Mouse (Mus musculus) forebrain, embryonic 16.5 days (tissue): ENCODE measurements around the gene Zfp804a. TPM values are rescaled to one million over a fixed set of nuclear protein-coding genes. Genes with fewer than 3 reads are reported as not detected.

Experiments
- ATAC-seq: fragments of 200-750 bp; cut with Nextera tagmentation; 2 replicates; pipeline ENCODE4 v1.8.0; 2017; ENCODE audit warnings: mild to moderate bottlenecking, moderate library complexity
- H3K27ac ChIP-seq: fragments of 300-500 bp; sonication (generic); 2 replicates; pipeline ENCODE4 v1.5.1; 2014; ENCODE audit warnings: low read length, control low read depth
- H3K27me3 ChIP-seq: fragments of 300-500 bp; sonication (generic); replicated peaks from 2 replicates; pipeline ENCODE4 v1.6.1; 2014; ENCODE audit warnings: low read length; ENCODE audit not compliant: control insufficient read depth, insufficient read depth
- H3K36me3 ChIP-seq: fragments of 300-500 bp; sonication (generic); 2 replicates; pipeline ENCODE4 v1.6.1; 2014; ENCODE audit not compliant: control insufficient read depth, insufficient read depth
- H3K4me1 ChIP-seq: fragments of 300-500 bp; sonication (generic); replicated peaks from 2 replicates; pipeline ENCODE4 v1.6.1; 2014; ENCODE audit warnings: low read length; ENCODE audit not compliant: control insufficient read depth, insufficient read depth
- H3K4me2 ChIP-seq: fragments of 300-500 bp; sonication (generic); 2 replicates; pipeline ENCODE4 v1.6.1; 2014; ENCODE audit warnings: mild to moderate bottlenecking, low read length, control low read depth
- H3K4me3 ChIP-seq: fragments of 300-500 bp; sonication (generic); replicated peaks from 2 replicates; pipeline ENCODE4 v1.5.1; 2014; ENCODE audit warnings: mild to moderate bottlenecking, low read length, control low read depth
- H3K9ac ChIP-seq: fragments of 300-500 bp; sonication (generic); replicated peaks from 2 replicates; pipeline ENCODE4 v1.6.1; 2014; ENCODE audit warnings: low read depth, low read length, control low read depth
- H3K9me3 ChIP-seq: fragments of 300-500 bp; sonication (generic); 2 replicates; pipeline ENCODE4 v1.6.1; 2016; ENCODE audit warnings: low read length; ENCODE audit not compliant: control insufficient read depth
- WGBS: fragments of 180-500 bp; shearing (Covaris S2); extraction: QIAGEN DNeasy Blood & Tissue Kit; methylation state at CpG from one replicate; pipeline ENCODE4 v1.1.7; 2014; 5-methylcytosine and 5-hydroxymethylcytosine counted together
- polyA plus RNA-seq: library from polyadenylated mRNA; unstranded; fragments of >200 nt; fragmentation: Nextera tagmentation; extraction: Ambion mirVana; gene quantifications from 2 replicates; pipeline ENCODE4 v1.2.1, GENCODE M21; 2015

Gene Zfp804a
- polyA plus RNA-seq, 1 experiment from 2014 or later = 8.4 TPM

- no peaks in the 10 kb centered on the region; the same call in 1 of the 2 replicates for H3K36me3 ChIP-seq
- H3K4me3 ChIP-seq = no peak overlapping the region
- H3K27me3 ChIP-seq = no peaks in the 10 kb centered on the region
- WGBS = 84% methylated on average over 2 of the region's 2 CpGs
- no peaks in the 10 kb centered on the region for H3K4me1 ChIP-seq
- ATAC-seq = no peak
- H3K9ac ChIP-seq = no peak overlapping the region
- H3K4me2 ChIP-seq = no peak overlapping the region
- H3K27ac ChIP-seq = no peak overlapping the region
- H3K9me3 ChIP-seq = peaks cover 4% of the 10 kb centered on the region; the same call in 1 of the 2 replicates
Measured at GRCm38 (mm10) chr2:82217873-82218272, 164.9 kb downstream of the Zfp804a start.

- H3K27ac ChIP-seq = no peak overlapping the region
- no peak overlapping the region for H3K9ac ChIP-seq
- no peaks in the 10 kb centered on the region for H3K27me3 ChIP-seq
- H3K9me3 ChIP-seq = no peaks in the 10 kb centered on the region
- no peak overlapping the region for H3K4me2 ChIP-seq
- H3K4me3 ChIP-seq = no peak overlapping the region
- H3K4me1 ChIP-seq = no peaks in the 10 kb centered on the region
- no peak for ATAC-seq
- no peaks in the 10 kb centered on the region for H3K36me3 ChIP-seq
Measured at GRCm38 (mm10) chr2:82246020-82246419, 193.0 kb downstream of the Zfp804a start.

- Histone ChIP-seq H3K36me3 (no peaks in the 10 kb centered on the region), H3K4me3 (no peak overlapping the region), H3K9me3 (no peaks in the 10 kb centered on the region), H3K4me2 (no peak overlapping the region), H3K4me1 (no peaks in the 10 kb centered on the region), H3K27me3 (no peaks in the 10 kb centered on the region), H3K27ac (no peak overlapping the region), H3K9ac (no peak overlapping the region)
- ATAC-seq = peak; percentile 78
Measured at GRCm38 (mm10) chr2:82246902-82247522, 194.0 kb downstream of the Zfp804a start.

- no peak for ATAC-seq
- Histone ChIP-seq H3K9me3 (no peaks in the 10 kb centered on the region), H3K36me3 (no peaks in the 10 kb centered on the region; the same call in 1 of the 2 replicates), H3K4me3 (no peak overlapping the region), H3K9ac (no peak overlapping the region), H3K27me3 (no peaks in the 10 kb centered on the region), H3K27ac (no peak overlapping the region), H3K4me2 (no peak overlapping the region), H3K4me1 (no peaks in the 10 kb centered on the region)
- 75% methylated on average over 5 of the region's 5 CpGs for WGBS
Measured at GRCm38 (mm10) chr2:82253382-82253781, 200.4 kb downstream of the Zfp804a start.

GRCm38 (mm10) chr2:82282591-82283269 is 229.7 kb downstream of the Zfp804a start:
- H3K4me2 ChIP-seq = no peak overlapping the region
- ATAC-seq = 0 out of 2 replicates have a peak, but pooled peaks have one; percentile 40
- no peaks in the 10 kb centered on the region for H3K4me1 ChIP-seq
- no peaks in the 10 kb centered on the region for H3K36me3 ChIP-seq
- no peak overlapping the region for H3K9ac ChIP-seq
- no peak overlapping the region for H3K4me3 ChIP-seq
- no peaks in the 10 kb centered on the region for H3K9me3 ChIP-seq
- H3K27me3 ChIP-seq = no peaks in the 10 kb centered on the region
- H3K27ac ChIP-seq = no peak overlapping the region
- WGBS = 52% methylated on average over 2 of the region's 2 CpGs

- no peaks in the 10 kb centered on the region for H3K4me1 ChIP-seq
- H3K9me3 ChIP-seq = no peaks in the 10 kb centered on the region
- ATAC-seq = no peak
- WGBS = 75% methylated on average over 2 of the region's 2 CpGs
- no peak overlapping the region for H3K4me2 ChIP-seq
- H3K27me3 ChIP-seq = no peaks in the 10 kb centered on the region
- H3K36me3 ChIP-seq = no peaks in the 10 kb centered on the region
- H3K4me3 ChIP-seq = no peak overlapping the region
- no peak overlapping the region for H3K27ac ChIP-seq
- no peak overlapping the region for H3K9ac ChIP-seq
Measured at GRCm38 (mm10) chr2:82294932-82295493, 242.0 kb downstream of the Zfp804a start.
